Comparison of ENCODE assay signal across 8 mouse cellular contexts in the genomic region with DNA sequence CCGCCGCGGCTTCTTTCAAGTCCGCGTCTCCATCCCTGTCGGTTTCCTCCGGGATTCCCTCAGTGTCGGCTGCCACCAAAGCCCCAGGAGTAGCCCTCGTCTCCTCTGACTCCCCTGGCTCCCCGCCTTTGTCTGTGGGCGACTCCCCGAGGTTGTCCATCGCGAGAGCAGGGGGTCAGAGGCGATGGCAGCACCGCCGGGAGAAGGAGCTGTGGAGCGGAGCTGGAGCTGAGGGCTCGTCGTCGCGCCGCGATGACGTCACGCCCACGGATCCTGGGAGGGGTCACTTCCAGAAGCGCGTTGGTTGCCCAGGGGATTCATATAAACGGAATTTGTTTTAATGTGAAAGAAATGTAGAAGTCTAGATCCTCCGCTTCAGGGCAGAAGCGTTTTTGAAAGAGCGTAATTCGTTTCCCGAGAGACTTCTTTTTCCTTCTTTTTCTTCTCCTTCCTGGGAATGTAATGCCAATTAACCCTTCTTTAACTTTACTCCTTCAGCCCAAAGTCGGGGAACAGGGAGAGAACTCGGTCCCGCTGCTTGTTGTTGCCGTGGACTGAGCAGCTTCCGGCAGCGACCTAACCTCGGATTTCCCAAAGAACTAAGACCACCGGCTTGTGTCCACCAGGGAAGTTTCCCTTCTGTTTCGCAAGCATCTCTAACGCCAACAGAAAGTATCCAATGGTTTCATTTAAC. TPM values are rescaled to one million over a fixed set of nuclear protein-coding genes. Genes with fewer than 3 reads are reported as not detected.
A peak's percentile ranks its signal among the peaks of the same experiment; 100 is the strongest.
DNase-seq lines count a peak whose midpoint lies in the region; ATAC-seq and TF ChIP-seq lines count a peak whose summit lies in the region.

No protein-coding gene starts in this region.

- H3K9me3 ChIP-seq in heart, embryonic 11.5 days (replicated peaks; ENCODE audit: control insufficient read depth, low read length), result no peaks in the 10 kb centered on the region
- H3K9me3 ChIP-seq in kidney, embryonic 16.5 days (ENCODE audit: low read length), result no peaks in the 10 kb centered on the region

- H3K4me3 ChIP-seq in heart, embryonic 11.5 days (ENCODE audit: low read depth, low read length), result peak overlapping the region; percentile 98
- H3K4me3 ChIP-seq in kidney, embryonic 16.5 days (ENCODE audit: low read length), result peak overlapping the region; percentile 84
- H3K4me3 ChIP-seq in liver, adult 2 months (ENCODE audit: insufficient read depth, low read depth, low read length), result peak overlapping the region; percentile 94
- peak overlapping the region; percentile 73 for H3K4me3 ChIP-seq in myocyte

- peaks cover 22% of the 10 kb centered on the region; the same call in 1 of the 2 replicates for H3K79me2 ChIP-seq in liver, adult 2 months (ENCODE audit: control insufficient read depth, insufficient read depth, low read length)
- H3K79me2 ChIP-seq in myocyte (ENCODE audit: control insufficient read depth, insufficient read depth), result peaks cover 20% of the 10 kb centered on the region

- peaks cover 3% of the 10 kb centered on the region for H3K36me3 ChIP-seq in heart, embryonic 11.5 days (ENCODE audit: control insufficient read depth, insufficient read depth, low read length)
- peaks cover 18% of the 10 kb centered on the region for H3K36me3 ChIP-seq in kidney, embryonic 16.5 days (ENCODE audit: insufficient read depth, low read length)
- H3K36me3 ChIP-seq in liver, adult 2 months (ENCODE audit: control insufficient read depth, insufficient read depth, low read length), result peaks cover 9% of the 10 kb centered on the region; the same call in 1 of the 2 replicates
- H3K36me3 ChIP-seq in myocyte (ENCODE audit: control insufficient read depth, insufficient read depth), result peaks cover 9% of the 10 kb centered on the region
- H3K36me3 ChIP-seq in splenic B cell, adult 2 months (ENCODE audit: control insufficient read depth, insufficient read depth, low read length, poor library complexity, severe bottlenecking), result peaks cover 4% of the 10 kb centered on the region; the same call in 1 of the 2 replicates

- peak; percentile 88 for ATAC-seq in erythroblast, adult 5-6 weeks (replicated peaks; ENCODE audit: low FRiP score, poor library complexity, severe bottlenecking)
- peak; percentile 58; the same call in 1 of the 2 replicates for ATAC-seq in heart, embryonic 11.5 days (replicated peaks; ENCODE audit: insufficient number of reproducible peaks, low FRiP score, low TSS enrichment)
- ATAC-seq in kidney, embryonic 16.5 days (ENCODE audit: low FRiP score, low TSS enrichment), result no peak

- peak overlapping the region; percentile 66 for H3K27ac ChIP-seq in heart, embryonic 11.5 days (ENCODE audit: low read depth, low read length)
- H3K27ac ChIP-seq in kidney, embryonic 16.5 days (ENCODE audit: low read length), result peak overlapping the region; percentile 25; the same call in 1 of the 2 replicates
- peak overlapping the region; percentile 29 for H3K27ac ChIP-seq in liver, adult 2 months (replicated peaks; ENCODE audit: insufficient read depth, low read depth, low read length)

- H3K27me3 ChIP-seq in heart, embryonic 11.5 days (ENCODE audit: control insufficient read depth, insufficient read depth, low read length), result no peaks in the 10 kb centered on the region
- no peaks in the 10 kb centered on the region for H3K27me3 ChIP-seq in kidney, embryonic 16.5 days (ENCODE audit: insufficient read depth, low read length)
- no peaks in the 10 kb centered on the region for H3K27me3 ChIP-seq in liver, adult 2 months (ENCODE audit: control insufficient read depth, insufficient read depth, low read length)
- no peaks in the 10 kb centered on the region for H3K27me3 ChIP-seq in myocyte (ENCODE audit: control insufficient read depth, insufficient read depth, insufficient read length)
- H3K27me3 ChIP-seq in splenic B cell, adult 2 months (ENCODE audit: control insufficient read depth, insufficient read depth, low read length, poor library complexity, severe bottlenecking), result no peaks in the 10 kb centered on the region

- peak overlapping the region; percentile 97 for H3K4me2 ChIP-seq in heart, embryonic 11.5 days
- peak overlapping the region; percentile 67 for H3K4me2 ChIP-seq in kidney, embryonic 16.5 days (replicated peaks; ENCODE audit: low read depth, low read length)
- H3K4me2 ChIP-seq in myocyte (ENCODE audit: low read depth), result peak overlapping the region; percentile 100

- H3K4me1 ChIP-seq in heart, embryonic 11.5 days (ENCODE audit: control insufficient read depth, insufficient read depth, low read length), result peaks cover 5% of the 10 kb centered on the region
- peaks cover 26% of the 10 kb centered on the region for H3K4me1 ChIP-seq in kidney, embryonic 16.5 days (ENCODE audit: insufficient read depth, low read length)
- H3K4me1 ChIP-seq in liver, adult 2 months (ENCODE audit: control insufficient read depth, insufficient read depth, low read length), result peaks cover 5% of the 10 kb centered on the region

- whole genome bisulfite sequencing in heart, embryonic 11.5 days (ENCODE audit: insufficient replicate concordance), result under 1% methylated on average over 45 of the region's 45 CpGs
- WGBS in kidney, embryonic 16.5 days, result under 1% methylated on average over 45 of the region's 45 CpGs
- under 1% methylated on average over 45 of the region's 45 CpGs for WGBS in liver, adult 2 months

- TF ChIP-seq CTCF in liver, adult 2 months (IDR thresholded peaks at IDR 0.05; ENCODE audit: low read depth, low read length), result peak; percentile 49

- peak; percentile 93 for DNase-seq in A20 (ENCODE audit: low read depth, low spot score)
- peak; percentile 98 for DNase-seq in brain, adult 2 months (ENCODE audit: low read depth, low spot score)
- DNase-seq in liver, adult 2 months (ENCODE audit: extremely low read depth, low read depth, low spot score), result peak; percentile 79
- peak; percentile 90 for DNase-seq in splenic B cell, adult 2 months (ENCODE audit: low read depth, low spot score)

- H3ac ChIP-seq in myocyte (ENCODE audit: control insufficient read depth, insufficient read length), result peak overlapping the region; percentile 38

- peak overlapping the region; percentile 93 for H3K9ac ChIP-seq in heart, embryonic 11.5 days (ENCODE audit: low read depth, low read length)
- peak overlapping the region; percentile 86 for H3K9ac ChIP-seq in kidney, embryonic 16.5 days (replicated peaks; ENCODE audit: low read length)
- H3K9ac ChIP-seq in liver, adult 2 months (ENCODE audit: low read depth, low read length), result peak overlapping the region; percentile 83

- 0 out of 2 replicates have a peak, but pooled peaks have one; percentile 29 for TF ChIP-seq POLR2A in liver, adult 2 months (IDR thresholded peaks at IDR 0.05; ENCODE audit: extremely low read depth, insufficient read depth, low read length)
- peak; percentile 88 for TF ChIP-seq POLR2A in myocyte (IDR thresholded peaks at IDR 0.05; ENCODE audit: insufficient read length, low read depth)

TF ChIP-seq in myocyte, 11 proteins besides CTCF, POLR2A, EP300 and RAD21:
- peak; percentile 77 for TF ChIP-seq SRF (IDR thresholded peaks at IDR 0.05; ENCODE audit: control insufficient read depth, insufficient read length, low read depth)
- peak in 1 of 3 experiments; percentile 7 for TF ChIP-seq MYOD1 (IDR thresholded peaks at IDR 0.05; ENCODE audit: control insufficient read depth in 1 of 3, insufficient read length in 2 of 3, low read depth in 2 of 3)
- no peak for TF ChIP-seq USF1 (IDR thresholded peaks at IDR 0.05; ENCODE audit: low read depth)
- TF ChIP-seq POLR2AphosphoS2 (IDR thresholded peaks at IDR 0.05; ENCODE audit: insufficient read length, low read depth), result peak; percentile 88

RNA-seq across cellular contexts. Expression of gene Anks1, which starts 1.4 kb away (rescaled TPM):
- 6.1 and 6.7 TPM in 2 replicates for total RNA-seq in erythroblast, adult 5-6 weeks (2015; ENCODE audit: low replicate concordance)
- total RNA-seq in erythroblast, adult 5-6 weeks (2017; ENCODE audit: low replicate concordance), result 6.1 and 8.5 TPM in 2 replicates
- 5.5 and 6.9 TPM in 2 replicates for polyA plus RNA-seq in heart, embryonic 11.5 days (2014; fragmentation: Nextera tagmentation; extraction: Ambion mirVana)
- polyA plus RNA-seq in kidney, embryonic 16.5 days (2015; fragmentation: Nextera tagmentation; extraction: Ambion mirVana), result 14.5 and 15.0 TPM in 2 replicates
- 8.8 and 9.0 TPM in 2 replicates for total RNA-seq in liver, adult 2 months (2014; rRNA removed)
- 9.4 and 10.0 TPM in 2 replicates for polyA plus RNA-seq in liver, adult 2 months (2012; rRNA removed)
- polyA plus RNA-seq in myocyte (2012; fragmentation: generic; extraction: Trizol), result 10.0 TPM

RNA-seq across cellular contexts. Expression of gene Taf11, which starts 2.0 kb away (rescaled TPM):
- 5.2 and 9.8 TPM in 2 replicates for total RNA-seq in erythroblast, adult 5-6 weeks (2015; ENCODE audit: low replicate concordance)
- 5.4 and 8.5 TPM in 2 replicates for total RNA-seq in erythroblast, adult 5-6 weeks (2017; ENCODE audit: low replicate concordance)
- polyA plus RNA-seq in heart, embryonic 11.5 days (2014; fragmentation: Nextera tagmentation; extraction: Ambion mirVana), result 50.4 and 53.0 TPM in 2 replicates
- 59.9 and 72.7 TPM in 2 replicates for polyA plus RNA-seq in kidney, embryonic 16.5 days (2015; fragmentation: Nextera tagmentation; extraction: Ambion mirVana)
- 7.8 and 8.9 TPM in 2 replicates for total RNA-seq in liver, adult 2 months (2014; rRNA removed)
- polyA plus RNA-seq in liver, adult 2 months (2012; rRNA removed), result 5.1 and 6.0 TPM in 2 replicates
- polyA plus RNA-seq in myocyte (2012; fragmentation: generic; extraction: Trizol), result 28.9 TPM

RNA-seq across cellular contexts. Expression of gene Uhrf1bp1, which starts 51.4 kb away (rescaled TPM):
- 3.3 and 4.4 TPM in 2 replicates for total RNA-seq in erythroblast, adult 5-6 weeks (2015; ENCODE audit: low replicate concordance)
- total RNA-seq in erythroblast, adult 5-6 weeks (2017; ENCODE audit: low replicate concordance), result 4.3 and 5.4 TPM in 2 replicates
- 3.8 and 4.1 TPM in 2 replicates for polyA plus RNA-seq in heart, embryonic 11.5 days (2014; fragmentation: Nextera tagmentation; extraction: Ambion mirVana)
- polyA plus RNA-seq in kidney, embryonic 16.5 days (2015; fragmentation: Nextera tagmentation; extraction: Ambion mirVana), result 7.5 and 7.7 TPM in 2 replicates
- 5.0 and 5.5 TPM in 2 replicates for total RNA-seq in liver, adult 2 months (2014; rRNA removed)
- 7.0 and 7.2 TPM in 2 replicates for polyA plus RNA-seq in liver, adult 2 months (2012; rRNA removed)
- polyA plus RNA-seq in myocyte (2012; fragmentation: generic; extraction: Trizol), result 16.4 TPM
